Mouse (Mus musculus) left cerebral cortex, adult 18-20 months (tissue): ENCODE measurements around the gene B3gnt2. TPM values are rescaled to one million over a fixed set of nuclear protein-coding genes. Genes with fewer than 3 reads are reported as not detected.
"Not testable (repeated sequence)": the region's sequence is repeated elsewhere in the genome, so short reads cannot be mapped to it uniquely, and the experiment has no call there.

Experiments
- DNase-seq, 2 experiments: peaks; one replicate each; pipeline ENCODE4 v3.0.0; 2021 to 2022; ENCODE audit warnings: low spot score in 2 of 2, mixed read lengths in 1 of 2
- total RNA-seq, 2 experiments: library from RNA; stranded (reverse); gene quantifications; 2 replicates each; pipeline ENCODE4 v1.2.3; 2021

The B3gnt2 gene
- total RNA-seq, 2 experiments from 2014 or later = 13.5 to 19.3 TPM

DNA sequence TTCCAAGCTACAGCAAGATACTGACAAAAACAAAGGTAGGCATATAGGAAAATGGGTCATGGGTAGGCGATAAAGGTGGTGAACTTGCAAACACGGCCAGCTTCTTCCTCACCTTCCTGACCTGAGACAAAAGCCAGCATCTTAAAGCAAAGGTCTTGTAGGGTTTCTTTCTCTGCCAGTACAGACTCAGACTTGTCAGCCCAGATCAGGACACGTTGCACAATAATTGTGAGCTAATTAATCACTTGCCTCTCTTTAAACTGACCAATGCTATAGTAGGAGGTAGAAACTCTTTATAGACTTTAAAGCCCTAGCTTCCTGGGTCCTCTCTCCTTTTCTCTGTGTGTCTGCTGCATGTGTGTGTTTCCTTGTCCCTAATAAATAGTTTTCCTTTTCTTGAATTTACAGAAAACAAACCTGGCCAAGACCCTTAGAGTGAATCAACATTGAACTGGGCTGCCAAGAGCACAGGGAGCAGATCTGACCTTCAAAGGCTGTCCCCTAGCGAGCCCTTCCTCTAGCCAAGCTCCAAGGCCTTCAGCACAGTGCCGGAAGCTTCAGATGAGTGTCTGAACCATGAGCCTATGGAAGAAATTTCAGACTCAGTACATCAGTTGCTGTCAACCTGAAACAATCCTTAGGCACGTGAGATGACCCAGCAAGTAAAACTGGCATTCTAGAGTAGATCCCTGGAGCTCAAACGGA, 124.1 kb downstream of the B3gnt2 start:
- no peak for DNase-seq

DNA sequence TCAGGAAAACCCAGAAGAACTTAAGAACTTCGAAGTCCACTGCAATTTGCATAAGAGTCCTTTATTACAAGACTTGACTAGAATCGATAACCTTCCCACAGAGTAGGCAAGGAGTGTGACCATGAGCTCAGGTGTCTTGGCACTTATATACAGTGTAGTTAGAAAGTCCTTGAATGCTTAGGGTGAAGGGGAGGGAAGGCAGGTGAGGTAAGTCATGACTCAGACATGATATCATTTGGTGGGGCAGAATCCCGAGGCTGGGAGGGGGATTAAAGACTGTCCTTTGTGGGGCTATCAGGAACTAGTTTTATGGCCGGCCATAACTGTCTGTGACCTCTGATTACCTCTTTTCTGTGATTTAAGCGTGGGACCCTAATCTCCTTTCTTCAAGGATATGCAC, 125.6 kb downstream of the B3gnt2 start:
- not testable (repeated sequence) for DNase-seq

DNA sequence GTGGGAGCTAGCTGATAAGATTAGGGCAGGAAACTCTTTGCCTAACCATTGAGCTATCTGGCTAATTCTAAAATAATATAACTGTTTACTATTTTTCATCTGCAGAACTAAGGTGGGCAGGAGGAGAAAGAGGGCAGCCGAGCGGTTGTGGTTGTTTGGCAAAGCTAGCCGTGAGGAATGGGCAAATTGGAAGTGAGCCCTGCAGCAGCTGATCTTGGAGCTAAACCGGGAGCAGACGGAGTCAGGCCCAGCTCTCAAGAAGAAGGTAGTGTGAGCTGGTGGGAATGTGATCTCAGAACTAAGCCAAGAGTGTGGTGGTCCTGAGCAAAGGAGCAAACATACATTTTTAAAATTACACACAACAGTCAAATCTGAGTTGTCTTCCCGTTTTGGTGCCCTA, 126.8 kb downstream of the B3gnt2 start:
- no peak for DNase-seq

DNA sequence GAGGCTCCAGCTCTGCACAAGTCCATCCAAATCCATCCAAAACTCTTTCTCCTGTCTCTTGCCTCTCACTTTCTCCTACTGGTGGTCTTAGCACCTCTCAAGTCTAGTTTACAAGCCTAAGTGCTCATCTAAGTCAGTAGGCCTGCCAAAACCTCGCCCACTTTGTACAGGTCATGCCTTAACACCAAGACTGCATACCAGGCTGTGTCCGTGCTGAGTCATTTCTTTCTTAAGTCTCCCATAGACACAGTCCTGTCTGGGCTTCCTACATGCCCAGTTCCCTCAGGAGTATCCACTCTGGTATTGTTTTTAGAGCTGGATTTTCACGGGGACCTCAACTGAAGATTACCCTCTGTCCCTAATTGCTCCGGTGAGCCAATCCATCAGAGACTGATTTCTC, 127.9 kb downstream of the B3gnt2 start:
- no peak for DNase-seq

DNA sequence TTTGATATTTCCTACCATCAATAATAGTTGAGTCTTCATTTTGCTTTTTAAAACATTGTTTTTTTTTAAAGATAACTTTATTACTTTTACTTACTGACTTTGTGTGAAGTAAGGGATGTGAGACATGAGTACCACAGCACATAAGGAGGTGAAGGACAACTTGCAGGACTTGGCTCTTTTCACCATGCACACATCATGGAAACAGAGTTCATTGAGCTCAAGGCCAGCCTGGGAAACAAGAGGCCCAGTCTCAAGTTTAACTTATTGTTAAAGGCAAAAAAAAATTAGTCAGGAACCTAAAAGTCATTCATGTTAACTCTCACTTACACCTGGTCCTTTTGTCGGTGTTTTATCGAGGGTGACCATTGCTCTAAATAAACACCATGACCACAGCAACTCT, 137.7 kb downstream of the B3gnt2 start:
- no peak for DNase-seq

DNA sequence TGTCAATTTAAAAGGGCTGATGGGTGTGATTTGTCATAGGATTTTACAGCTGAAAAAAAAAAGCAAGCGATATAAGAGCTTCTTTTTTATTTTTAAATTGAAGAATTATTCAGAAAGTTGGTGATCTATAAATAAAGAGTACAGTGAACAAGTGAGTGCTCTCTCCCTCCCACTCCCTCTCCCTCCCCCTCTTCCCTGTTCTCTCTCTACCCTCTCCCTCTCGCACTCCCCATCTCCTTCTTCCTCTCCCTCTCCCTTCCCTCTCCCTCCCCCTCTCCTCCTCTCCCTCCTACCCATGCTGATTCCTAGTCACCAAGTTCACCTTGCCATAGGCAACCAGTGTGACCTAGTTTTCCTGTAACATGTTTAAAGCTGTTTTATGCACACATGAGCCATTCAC, 140.7 kb downstream of the B3gnt2 start:
- peak in 1 of 2 experiments; percentile 15 for DNase-seq

DNA sequence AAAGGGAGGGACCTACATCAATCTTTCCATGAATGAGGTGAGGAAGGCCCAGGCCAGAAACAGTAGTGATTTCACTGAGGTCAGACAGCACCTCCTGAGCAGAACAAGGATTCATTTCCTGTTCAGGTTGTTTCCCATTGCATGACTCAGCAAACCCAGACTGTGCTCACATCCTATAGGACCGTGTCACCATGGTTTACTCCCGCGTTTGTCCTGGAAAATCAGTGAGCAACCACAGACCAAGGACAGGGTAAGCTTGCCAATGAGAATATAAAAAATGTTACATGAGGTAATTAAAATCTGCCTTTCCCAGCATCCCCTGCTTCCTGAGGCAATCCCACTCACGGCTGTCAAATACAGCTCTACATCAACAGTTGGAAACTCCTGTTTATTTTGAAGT, 141.2 kb downstream of the B3gnt2 start:
- DNase-seq = peak; percentile 3 to 10

DNA sequence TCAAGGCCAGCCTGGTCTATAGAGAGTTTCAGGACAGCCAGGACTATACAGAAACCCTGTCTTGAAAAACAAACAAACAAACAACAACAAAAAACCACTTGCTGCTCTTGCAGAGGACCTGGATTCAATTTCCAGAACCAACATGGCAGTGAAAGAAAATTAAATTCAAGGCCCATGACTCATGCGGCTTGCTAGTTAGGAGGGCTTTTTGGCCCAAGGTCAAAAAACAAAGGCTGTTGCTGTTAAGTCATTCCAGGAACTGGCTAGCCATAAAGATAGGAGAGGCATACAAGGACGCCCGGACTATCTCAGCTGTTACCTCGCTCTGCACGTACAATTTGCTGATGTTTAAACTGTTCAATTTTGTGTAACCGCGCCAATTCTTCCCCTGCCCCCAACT, 142.7 kb downstream of the B3gnt2 start:
- DNase-seq = no peak

DNA sequence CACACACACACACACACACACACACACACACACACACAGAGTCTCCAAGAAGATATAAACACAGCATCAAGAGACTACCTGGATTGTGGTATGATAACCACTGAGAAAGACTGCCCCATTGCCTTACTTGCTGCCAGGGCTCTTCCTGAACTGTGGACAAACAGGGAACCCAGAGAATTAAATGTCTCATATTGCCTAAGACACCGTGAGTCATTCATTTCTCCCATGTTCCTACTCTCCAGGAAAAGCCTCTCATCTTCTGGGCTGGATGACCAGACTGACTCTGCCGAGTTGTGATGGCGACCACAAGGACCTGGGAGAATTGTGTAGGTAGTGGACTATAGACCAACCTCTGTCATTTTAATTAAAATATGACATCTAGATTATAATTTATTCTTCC, 149.4 kb downstream of the B3gnt2 start:
- DNase-seq = no peak

DNA sequence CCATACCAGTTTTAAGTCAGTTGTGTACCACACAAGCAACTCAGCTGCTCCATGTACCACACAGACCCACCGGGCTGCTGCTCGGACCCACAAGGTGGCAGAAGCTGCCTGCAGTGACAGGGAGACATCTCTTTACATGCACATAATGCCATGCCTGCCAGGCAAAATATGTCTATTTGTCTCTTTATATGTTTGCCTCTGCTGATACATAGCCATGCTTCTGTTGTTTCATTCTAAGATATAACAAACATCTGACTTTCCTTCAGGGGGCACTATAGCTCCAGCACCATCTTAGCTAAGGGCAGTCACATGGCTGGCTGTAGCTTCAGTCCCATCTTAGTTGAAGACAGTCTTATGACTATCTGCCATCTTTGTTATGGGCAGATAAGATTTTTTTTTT, 150.2 kb downstream of the B3gnt2 start:
- no peak for DNase-seq

Other genes with a start within 250 kb of the B3gnt2 start
- 10 to 100 TPM; 70.9 to 72.5 TPM for gene Zrsr1, start 111.0 kb upstream of the B3gnt2 start, total RNA-seq
- 10 to 100 TPM; 10.1 to 11.3 TPM for gene Gm28048, start 121.1 kb upstream of the B3gnt2 start, total RNA-seq
- 10 to 100 TPM; 46.4 to 47.6 TPM for gene Commd1, start 121.4 kb upstream of the B3gnt2 start, total RNA-seq
- 100 to 1,000 TPM; 111 to 117 TPM for gene Cct4, start 129.6 kb upstream of the B3gnt2 start, total RNA-seq
- 1 to 10 TPM; 3.2 to 5.2 TPM for gene Fam161a, start 146.6 kb upstream of the B3gnt2 start, total RNA-seq